Mouse (Mus musculus) midbrain, embryonic 13.5 days (tissue): ENCODE data around the gene 1600014C23Rik. TPM values are rescaled to one million over a fixed set of nuclear protein-coding genes. Genes with fewer than 3 reads are reported as not detected.

Source experiments
- ATAC-seq: fragments of 200-750 bp; cut with Nextera tagmentation; 2 replicates; pipeline ENCODE4 v1.8.0; 2017; ENCODE audit warnings: mild to moderate bottlenecking, moderate TSS enrichment, moderate library complexity
- H3K27ac ChIP-seq: fragments of 300-500 bp; sonication (generic); 2 replicates; pipeline ENCODE4 v1.5.1; 2015; ENCODE audit warnings: inconsistent platforms, mild to moderate bottlenecking, moderate library complexity
- H3K27me3 ChIP-seq: fragments of 300-500 bp; sonication (generic); 2 replicates; pipeline ENCODE4 v1.6.1; 2015; ENCODE audit warnings: mild to moderate bottlenecking, inconsistent platforms
- H3K36me3 ChIP-seq: fragments of 300-500 bp; sonication (generic); 2 replicates; pipeline ENCODE4 v1.6.1; 2015; ENCODE audit warnings: mild to moderate bottlenecking, inconsistent platforms
- H3K4me1 ChIP-seq: fragments of 300-500 bp; sonication (generic); replicated peaks from 2 replicates; pipeline ENCODE4 v1.6.1; 2015; ENCODE audit warnings: inconsistent platforms
- H3K4me2 ChIP-seq: fragments of 300-500 bp; sonication (generic); replicated peaks from 2 replicates; pipeline ENCODE4 v1.6.1; 2015; ENCODE audit warnings: moderate library complexity, mild to moderate bottlenecking, inconsistent platforms
- H3K4me3 ChIP-seq: fragments of 300-500 bp; sonication (generic); replicated peaks from 2 replicates; pipeline ENCODE4 v1.5.1; 2015; ENCODE audit warnings: mild to moderate bottlenecking, inconsistent platforms
- H3K9ac ChIP-seq: fragments of 300-500 bp; sonication (generic); replicated peaks from 2 replicates; pipeline ENCODE4 v1.6.1; 2015; ENCODE audit warnings: mild to moderate bottlenecking, inconsistent platforms
- H3K9me3 ChIP-seq: fragments of 300-500 bp; sonication (generic); 2 replicates; pipeline ENCODE4 v1.6.1; 2016; ENCODE audit warnings: mild to moderate bottlenecking, inconsistent platforms
- WGBS: fragments of 180-500 bp; shearing (Covaris S2); methylation state at CpG from one replicate; pipeline ENCODE4 v1.1.7; 2015; 5-methylcytosine and 5-hydroxymethylcytosine counted together
- polyA plus RNA-seq: library from polyadenylated mRNA; unstranded; fragments of >200 nt; fragmentation: Nextera tagmentation; extraction: Ambion mirVana; gene quantifications from 2 replicates; pipeline ENCODE4 v1.2.1, GENCODE M21; 2015

1600014C23Rik gene
- polyA plus RNA-seq, 1 experiment from 2014 or later = not detected

- no peaks in the 10 kb centered on the region for H3K27me3 ChIP-seq
- 74% methylated on average over 3 of the region's 3 CpGs for WGBS
- H3K4me1 ChIP-seq = no peaks in the 10 kb centered on the region
- H3K27ac ChIP-seq = no peak overlapping the region
- no peaks in the 10 kb centered on the region for H3K9me3 ChIP-seq
- H3K36me3 ChIP-seq = no peaks in the 10 kb centered on the region
- no peak for ATAC-seq
- H3K4me3 ChIP-seq = no peak overlapping the region
- no peak overlapping the region for H3K9ac ChIP-seq
- no peak overlapping the region for H3K4me2 ChIP-seq
Measured at GRCm38 (mm10) chr17:45711525-45711924, 22.1 kb downstream of the 1600014C23Rik start.

- Histone ChIP-seq H3K4me2 (no peak overlapping the region), H3K36me3 (no peaks in the 10 kb centered on the region), H3K9ac (no peak overlapping the region), H3K9me3 (no peaks in the 10 kb centered on the region), H3K4me1 (no peaks in the 10 kb centered on the region), H3K4me3 (no peak overlapping the region), H3K27ac (no peak overlapping the region), H3K27me3 (no peaks in the 10 kb centered on the region)
- WGBS = 84% methylated on average over 8 of the region's 8 CpGs
- no peak for ATAC-seq
Measured at GRCm38 (mm10) chr17:45710407-45710806, 23.2 kb downstream of the 1600014C23Rik start.

GRCm38 (mm10) chr17:45709829-45710228 is 23.8 kb downstream of the 1600014C23Rik start:
- H3K27me3 ChIP-seq = no peaks in the 10 kb centered on the region
- ATAC-seq = no peak
- WGBS = 51% methylated on average over 3 of the region's 3 CpGs
- H3K4me3 ChIP-seq = no peak overlapping the region
- no peak overlapping the region for H3K9ac ChIP-seq
- H3K27ac ChIP-seq = no peak overlapping the region
- H3K36me3 ChIP-seq = no peaks in the 10 kb centered on the region
- H3K9me3 ChIP-seq = no peaks in the 10 kb centered on the region
- no peak overlapping the region for H3K4me2 ChIP-seq
- H3K4me1 ChIP-seq = no peaks in the 10 kb centered on the region

GRCm38 (mm10) chr17:45708179-45708578 is 25.5 kb downstream of the 1600014C23Rik start:
- no peak overlapping the region for H3K4me2 ChIP-seq
- no peak overlapping the region for H3K27ac ChIP-seq
- no peak for ATAC-seq
- no peaks in the 10 kb centered on the region for H3K9me3 ChIP-seq
- no peaks in the 10 kb centered on the region for H3K36me3 ChIP-seq
- 90% methylated on average over 8 of the region's 8 CpGs for WGBS
- no peaks in the 10 kb centered on the region for H3K27me3 ChIP-seq
- H3K4me3 ChIP-seq = no peak overlapping the region
- H3K4me1 ChIP-seq = no peaks in the 10 kb centered on the region
- no peak overlapping the region for H3K9ac ChIP-seq

GRCm38 (mm10) chr17:45707376-45707775 is 26.3 kb downstream of the 1600014C23Rik start:
- H3K4me3 ChIP-seq = no peak overlapping the region
- no peaks in the 10 kb centered on the region for H3K9me3 ChIP-seq
- H3K4me1 ChIP-seq = no peaks in the 10 kb centered on the region
- no peak for ATAC-seq
- H3K27ac ChIP-seq = no peak overlapping the region
- H3K36me3 ChIP-seq = no peaks in the 10 kb centered on the region
- H3K9ac ChIP-seq = no peak overlapping the region
- WGBS = 39% methylated on average over 3 of the region's 3 CpGs
- no peaks in the 10 kb centered on the region for H3K27me3 ChIP-seq
- no peak overlapping the region for H3K4me2 ChIP-seq

GRCm38 (mm10) chr17:45706796-45707195 is 26.8 kb downstream of the 1600014C23Rik start:
- Histone ChIP-seq H3K9ac (no peak overlapping the region), H3K36me3 (no peaks in the 10 kb centered on the region), H3K27me3 (no peaks in the 10 kb centered on the region), H3K4me1 (no peaks in the 10 kb centered on the region), H3K9me3 (no peaks in the 10 kb centered on the region), H3K4me3 (no peak overlapping the region), H3K4me2 (no peak overlapping the region), H3K27ac (no peak overlapping the region)
- no peak for ATAC-seq
- 83% methylated on average over 5 of the region's 5 CpGs for WGBS

- no peak for ATAC-seq
- H3K4me3 ChIP-seq = no peak overlapping the region
- 67% methylated on average over 7 of the region's 7 CpGs for WGBS
Measured at GRCm38 (mm10) chr17:45703187-45703586, 30.5 kb downstream of the 1600014C23Rik start.

GRCm38 (mm10) chr17:45702254-45702653 is 31.4 kb downstream of the 1600014C23Rik start:
- 50% methylated on average over 4 of the region's 4 CpGs for WGBS
- Histone ChIP-seq H3K4me3 (no peak overlapping the region), H3K4me1 (peaks cover 12% of the 10 kb centered on the region), H3K27me3 (no peaks in the 10 kb centered on the region), H3K9me3 (no peaks in the 10 kb centered on the region), H3K36me3 (peaks cover 16% of the 10 kb centered on the region), H3K27ac (no peak overlapping the region), H3K9ac (no peak overlapping the region), H3K4me2 (no peak overlapping the region)
- no peak for ATAC-seq

More at GRCm38 (mm10) chr17:45703187-45703586, 30.5 kb downstream of the 1600014C23Rik start:
- no peak overlapping the region for H3K4me2 ChIP-seq
- H3K27ac ChIP-seq = no peak overlapping the region
- no peaks in the 10 kb centered on the region for H3K27me3 ChIP-seq
- no peaks in the 10 kb centered on the region for H3K9me3 ChIP-seq
- H3K36me3 ChIP-seq = peaks cover 10% of the 10 kb centered on the region
- no peak overlapping the region for H3K9ac ChIP-seq
- peaks cover 12% of the 10 kb centered on the region for H3K4me1 ChIP-seq

GRCm38 (mm10) chr17:45701236-45701591 is 32.4 kb downstream of the 1600014C23Rik start:
- H3K4me3 ChIP-seq = no peak overlapping the region
- H3K27me3 ChIP-seq = no peaks in the 10 kb centered on the region
- no peak for ATAC-seq
- 62% methylated on average over 9 of the region's 9 CpGs for WGBS
- H3K27ac ChIP-seq = no peak overlapping the region
- H3K4me1 ChIP-seq = peaks cover 12% of the 10 kb centered on the region
- H3K9me3 ChIP-seq = no peaks in the 10 kb centered on the region
- peaks cover 19% of the 10 kb centered on the region for H3K36me3 ChIP-seq
- H3K9ac ChIP-seq = no peak overlapping the region
- no peak overlapping the region for H3K4me2 ChIP-seq

- no peak overlapping the region for H3K4me3 ChIP-seq
- H3K27ac ChIP-seq = no peak overlapping the region
- peaks cover 12% of the 10 kb centered on the region for H3K4me1 ChIP-seq
- peaks cover 19% of the 10 kb centered on the region for H3K36me3 ChIP-seq
- H3K9ac ChIP-seq = 0 out of 2 replicates have a peak overlapping the region, but pooled peaks have one; percentile 12
- 42% methylated on average over 10 of the region's 16 CpGs for WGBS
- H3K4me2 ChIP-seq = no peak overlapping the region
- 0 out of 2 replicates have a peak, but pooled peaks have one; percentile 34 for ATAC-seq
- H3K9me3 ChIP-seq = no peaks in the 10 kb centered on the region
- no peaks in the 10 kb centered on the region for H3K27me3 ChIP-seq
Measured at GRCm38 (mm10) chr17:45700496-45701235, 33.0 kb downstream of the 1600014C23Rik start.

- Histone ChIP-seq H3K27ac (no peak overlapping the region), H3K27me3 (no peaks in the 10 kb centered on the region), H3K9ac (no peak overlapping the region), H3K4me2 (no peak overlapping the region), H3K9me3 (no peaks in the 10 kb centered on the region), H3K4me1 (peaks cover 12% of the 10 kb centered on the region), H3K4me3 (no peak overlapping the region), H3K36me3 (peaks cover 19% of the 10 kb centered on the region)
- ATAC-seq = no peak
- WGBS = 88% methylated on average over 3 of the region's 3 CpGs
Measured at GRCm38 (mm10) chr17:45699039-45699740, 34.5 kb downstream of the 1600014C23Rik start.

- Histone ChIP-seq H3K9ac (no peak overlapping the region), H3K9me3 (no peaks in the 10 kb centered on the region), H3K27me3 (no peaks in the 10 kb centered on the region), H3K27ac (no peak overlapping the region), H3K4me2 (no peak overlapping the region), H3K4me1 (peaks cover 12% of the 10 kb centered on the region), H3K4me3 (no peak overlapping the region), H3K36me3 (peaks cover 19% of the 10 kb centered on the region)
- no peak for ATAC-seq
- WGBS = 94% methylated on average over 6 of the region's 6 CpGs
Measured at GRCm38 (mm10) chr17:45698368-45698767, 35.3 kb downstream of the 1600014C23Rik start.
